Mouse (Mus musculus): ENCODE measurements around the gene Cyfip1.

DNA sequence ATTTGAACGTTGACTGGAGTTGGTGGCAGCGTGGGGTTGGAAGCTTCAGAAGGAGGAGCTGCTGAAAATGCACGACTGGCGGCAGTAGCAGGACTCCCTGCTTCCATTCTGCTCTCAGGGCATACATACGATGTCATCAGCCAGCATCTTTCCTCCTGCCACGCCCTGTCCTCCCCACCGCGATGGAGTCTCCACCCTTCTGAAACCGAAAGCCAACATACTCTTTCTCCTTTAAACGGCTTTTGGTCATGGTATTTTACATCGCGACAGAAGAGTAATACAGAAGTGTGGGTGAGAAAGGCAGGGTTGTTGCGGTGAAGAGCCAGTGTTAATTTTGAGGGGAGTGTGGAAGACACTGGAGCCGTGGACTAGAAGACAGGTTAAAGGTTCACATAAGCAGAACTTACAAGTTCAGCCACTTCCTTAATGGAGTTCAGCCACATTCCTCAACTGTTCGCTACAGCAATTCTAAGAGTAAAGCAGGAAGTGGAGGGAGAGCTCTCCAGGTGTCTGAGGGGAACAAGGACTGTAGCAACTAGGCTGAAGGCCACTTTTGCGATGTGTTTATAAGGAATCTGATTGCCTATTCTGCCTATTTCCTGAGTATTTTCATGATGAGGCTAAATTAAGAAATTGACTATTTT lies 126.8 kb downstream of the Cyfip1 start:
- TF ChIP-seq CHD2 (IDR thresholded peaks at IDR 0.05; ENCODE audit: low read depth, low read length) (no peak), MAFK (IDR thresholded peaks at IDR 0.05; ENCODE audit: insufficient read depth, low read depth, low read length) (no peak)

All from ES-E14 (cell line).